ENCODE assay signal across 8 mouse cellular contexts in genomic region chr2:71389864-71390263, GRCm38 (mm10). TPM values are rescaled to one million over a fixed set of nuclear protein-coding genes. Genes with fewer than 3 reads are reported as not detected.
DNase-seq lines count a peak whose midpoint lies in the region; ATAC-seq and TF ChIP-seq lines count a peak whose summit lies in the region.

No protein-coding gene starts in this region.

- no peak for ATAC-seq in embryonic facial prominence, embryonic 13.5 days (ENCODE audit: insufficient number of reproducible peaks, insufficient read depth, low FRiP score, low TSS enrichment, low read depth)
- ATAC-seq in limb, embryonic 12.5 days (ENCODE audit: insufficient number of reproducible peaks, insufficient read depth, low FRiP score, low TSS enrichment, low read depth) = no peak
- 0 out of 2 replicates have a peak, but pooled peaks have one; percentile 13 for ATAC-seq in neutrophil, adult 5-6 weeks (ENCODE audit: extremely low read depth, insufficient number of reproducible peaks, low FRiP score, poor library complexity, severe bottlenecking)

- peak overlapping the region; percentile 77 for H3K4me3 ChIP-seq in left cerebral cortex, adult 2 months
- peak overlapping the region; percentile 91 for H3K4me3 ChIP-seq in embryonic facial prominence, embryonic 13.5 days
- peak overlapping the region; percentile 67 for H3K4me3 ChIP-seq in limb, embryonic 12.5 days (replicated peaks)

- no peak overlapping the region for H3K27ac ChIP-seq in left cerebral cortex, adult 2 months
- H3K27ac ChIP-seq in embryonic facial prominence, embryonic 13.5 days = no peak overlapping the region; the same call in 1 of the 2 replicates
- H3K27ac ChIP-seq in limb, embryonic 12.5 days = peak overlapping the region; percentile 78; the same call in 1 of the 2 replicates

- H3K36me3 ChIP-seq in embryonic facial prominence, embryonic 13.5 days = peaks cover 29% of the 10 kb centered on the region
- H3K36me3 ChIP-seq in limb, embryonic 12.5 days = peaks cover 30% of the 10 kb centered on the region

- no peaks in the 10 kb centered on the region for H3K27me3 ChIP-seq in embryonic facial prominence, embryonic 13.5 days
- H3K27me3 ChIP-seq in limb, embryonic 12.5 days = no peaks in the 10 kb centered on the region

- H3K9me3 ChIP-seq in embryonic facial prominence, embryonic 13.5 days = no peaks in the 10 kb centered on the region
- H3K9me3 ChIP-seq in limb, embryonic 12.5 days = no peaks in the 10 kb centered on the region

- 61% methylated on average over 9 of the region's 9 CpGs for WGBS in embryonic facial prominence, embryonic 13.5 days
- 64% methylated on average over 9 of the region's 9 CpGs for WGBS in limb, embryonic 12.5 days

- TF ChIP-seq CTCF in left cerebral cortex, adult 2 months (IDR thresholded peaks at IDR 0.05) = no peak

- peak overlapping the region; percentile 76 for H3K4me2 ChIP-seq in embryonic facial prominence, embryonic 13.5 days
- H3K4me2 ChIP-seq in limb, embryonic 12.5 days = peak overlapping the region; percentile 71

- H3K4me1 ChIP-seq in embryonic facial prominence, embryonic 13.5 days = peaks cover 6% of the 10 kb centered on the region
- peaks cover 8% of the 10 kb centered on the region for H3K4me1 ChIP-seq in limb, embryonic 12.5 days (replicated peaks)

- DNase-seq in left cerebral cortex, adult 2 months (ENCODE audit: extremely low spot score in 1 of 2, low spot score in 2 of 2) = no peak
- DNase-seq in left cerebral cortex, postnatal 14 days (ENCODE audit: low spot score in 2 of 2) = no peak
- no peak for DNase-seq in cerebellum, adult 11 months
- DNase-seq in layer of hippocampus, adult 8-10 months (ENCODE audit: low spot score in 2 of 2) = no peak
- no peak for DNase-seq in right cerebral cortex, postnatal 4 days

- intact Hi-C loops in left cerebral cortex, adult 2 months (cut with DNase I) = loop anchor here (2.0 to 10.0 kb wide), 2 partner anchors 23 to 425 kb away; partner anchors contain the start of gene Slc25a12
- intact Hi-C loops in left cerebral cortex, postnatal 14 days (cut with DNase I) = no loop called here

- H3K9ac ChIP-seq in embryonic facial prominence, embryonic 13.5 days = peak overlapping the region; percentile 92
- H3K9ac ChIP-seq in limb, embryonic 12.5 days (replicated peaks) = peak overlapping the region; percentile 86

RNA-seq across cellular contexts. Expression of gene Hat1, which starts 1.1 kb away (rescaled TPM):
- total RNA-seq in left cerebral cortex, adult 2 months (2021) = 10 to 100 TPM; 16.0 to 18.3 TPM
- 10 to 100 TPM; 15.6 to 19.1 TPM for total RNA-seq in left cerebral cortex, postnatal 14 days (2021)
- polyA plus RNA-seq in embryonic facial prominence, embryonic 13.5 days (2015; fragmentation: Nextera tagmentation; extraction: Ambion mirVana) = 117 and 135 TPM in 2 replicates
- 142 and 147 TPM in 2 replicates for polyA plus RNA-seq in limb, embryonic 12.5 days (2016; fragmentation: Nextera tagmentation; extraction: Ambion mirVana)
- 33.9 and 37.0 TPM in 2 replicates for total RNA-seq in neutrophil, adult 5-6 weeks (2017)
- total RNA-seq in layer of hippocampus, adult 8-10 months (2022) = 10 to 100 TPM; 16.8 to 20.9 (median 18.7) TPM

RNA-seq across cellular contexts. Expression of gene Slc25a12, which starts 22.3 kb away (rescaled TPM):
- total RNA-seq in left cerebral cortex, adult 2 months (2021) = 100 to 1,000 TPM; 150 to 153 TPM
- total RNA-seq in left cerebral cortex, postnatal 14 days (2021) = 100 to 1,000 TPM; 163 to 173 TPM
- 36.0 and 45.5 TPM in 2 replicates for polyA plus RNA-seq in embryonic facial prominence, embryonic 13.5 days (2015; fragmentation: Nextera tagmentation; extraction: Ambion mirVana)
- polyA plus RNA-seq in limb, embryonic 12.5 days (2016; fragmentation: Nextera tagmentation; extraction: Ambion mirVana) = 30.8 and 31.4 TPM in 2 replicates
- 36.6 and 40.6 TPM in 2 replicates for total RNA-seq in neutrophil, adult 5-6 weeks (2017)
- total RNA-seq in layer of hippocampus, adult 8-10 months (2022) = 100 to 1,000 TPM; 162 to 175 (median 163) TPM
